Mouse (Mus musculus): ENCODE results near the gene Fto.

GRCm38 (mm10) chr8:91709768-91710167 is 396.4 kb downstream of the Fto start:
- no peak for TF ChIP-seq CTCF (IDR thresholded peaks at IDR 0.05; ENCODE audit: low read depth)
- TF ChIP-seq EP300 (IDR thresholded peaks at IDR 0.05; ENCODE audit: low read depth): no peak
